Mouse (Mus musculus) kidney, postnatal 0 days (tissue): ENCODE measurements around the gene Tmem258. TPM values are rescaled to one million over a fixed set of nuclear protein-coding genes. Genes with fewer than 3 reads are reported as not detected.
A peak's percentile ranks its signal among the peaks of the same experiment; 100 is the strongest.

Experiments
- ATAC-seq: fragments of 200-750 bp; cut with Nextera tagmentation; replicated peaks from 2 replicates; pipeline ENCODE4 v1.8.0; 2017; ENCODE audit warnings: low read depth, moderate number of reproducible peaks, moderate TSS enrichment, moderate library complexity; ENCODE audit not compliant: low FRiP score
- DNase-seq: peaks from one replicate; pipeline ENCODE4 v3.0.0-alpha.2; 2016; ENCODE audit warnings: low spot score
- H3K27ac ChIP-seq: fragments of 300-500 bp; sonication (generic); 2 replicates; pipeline ENCODE4 v1.5.1; 2014; ENCODE audit warnings: mild to moderate bottlenecking
- H3K27me3 ChIP-seq: fragments of 300-500 bp; sonication (generic); 2 replicates; pipeline ENCODE4 v1.6.1; 2014; ENCODE audit warnings: low read length, mixed read lengths; ENCODE audit not compliant: insufficient read depth
- H3K36me3 ChIP-seq: fragments of 300-500 bp; sonication (generic); 2 replicates; pipeline ENCODE4 v1.6.1; 2014; ENCODE audit warnings: low read length, mixed read lengths; ENCODE audit not compliant: insufficient read depth
- H3K4me1 ChIP-seq: fragments of 300-500 bp; sonication (generic); replicated peaks from 2 replicates; pipeline ENCODE4 v1.6.1; 2014; ENCODE audit warnings: antibody characterized with exemption, low read length, mixed read lengths; ENCODE audit not compliant: insufficient read depth
- H3K4me2 ChIP-seq: fragments of 300-500 bp; sonication (generic); 2 replicates; pipeline ENCODE4 v1.6.1; 2014; ENCODE audit warnings: mild to moderate bottlenecking, low read length, moderate library complexity, mixed read lengths
- H3K4me3 ChIP-seq: fragments of 300-500 bp; sonication (generic); replicated peaks from 2 replicates; pipeline ENCODE4 v1.5.1; 2014; ENCODE audit warnings: low read depth, low read length
- H3K9ac ChIP-seq: fragments of 300-500 bp; sonication (generic); 2 replicates; pipeline ENCODE4 v1.6.1; 2014; ENCODE audit warnings: low read depth, low read length
- H3K9me3 ChIP-seq: fragments of 300-500 bp; sonication (generic); replicated peaks from 2 replicates; pipeline ENCODE4 v1.6.1; 2016; ENCODE audit warnings: low read length, inconsistent platforms, mixed read lengths
- CTCF ChIP-seq: IDR thresholded peaks from 2 replicates; pipeline ENCODE4 v1.5.1; 2016; ENCODE audit warnings: antibody characterized with exemption, low read depth, mild to moderate bottlenecking, moderate library complexity
- WGBS: fragments of 180-500 bp; shearing (Covaris S2); extraction: QIAGEN DNeasy Blood & Tissue Kit; methylation state at CpG from one replicate; pipeline ENCODE4 v1.1.7; 2014; 5-methylcytosine and 5-hydroxymethylcytosine counted together
- polyA plus RNA-seq: library from polyadenylated mRNA; unstranded; fragments of >200 nt; fragmentation: Nextera tagmentation; extraction: Ambion mirVana; gene quantifications from 2 replicates; pipeline ENCODE4 v1.2.1, GENCODE M21; 2015

The Tmem258 gene
- polyA plus RNA-seq, 1 experiment from 2014 or later = 460 TPM

GRCm38 (mm10) chr19:10210885-10211284 is 7.1 kb downstream of the Tmem258 start:
- Histone ChIP-seq H3K4me2 (no peak overlapping the region), H3K9ac (no peak overlapping the region), H3K9me3 (no peaks in the 10 kb centered on the region), H3K27me3 (no peaks in the 10 kb centered on the region), H3K4me1 (no peaks in the 10 kb centered on the region), H3K27ac (no peak overlapping the region), H3K4me3 (no peak overlapping the region), H3K36me3 (peaks cover 23% of the 10 kb centered on the region)
- DNase-seq (no peak), ATAC-seq (no peak)
- TF ChIP-seq CTCF = no peak
- WGBS = 90% methylated on average over 4 of the region's 4 CpGs

GRCm38 (mm10) chr19:10213796-10214471 is 10.1 kb downstream of the Tmem258 start:
- H3K4me3 ChIP-seq = no peak overlapping the region
- H3K27ac ChIP-seq = no peak overlapping the region
- TF ChIP-seq CTCF = no peak
- H3K9ac ChIP-seq = no peak overlapping the region
- 0 out of 2 replicates have a peak, but pooled peaks cover 8% of the 10 kb centered on the region for H3K36me3 ChIP-seq
- DNase-seq (no peak), ATAC-seq (no peak)
- 86% methylated on average over 10 of the region's 10 CpGs for WGBS
- H3K27me3 ChIP-seq = no peaks in the 10 kb centered on the region
- no peaks in the 10 kb centered on the region for H3K9me3 ChIP-seq
- no peaks in the 10 kb centered on the region for H3K4me1 ChIP-seq
- no peak overlapping the region for H3K4me2 ChIP-seq

GRCm38 (mm10) chr19:10216101-10216500 is 12.3 kb downstream of the Tmem258 start:
- Histone ChIP-seq H3K36me3 (0 out of 2 replicates have a peak, but pooled peaks cover 3% of the 10 kb centered on the region), H3K9me3 (no peaks in the 10 kb centered on the region), H3K9ac (no peak overlapping the region), H3K27me3 (no peaks in the 10 kb centered on the region), H3K4me2 (no peak overlapping the region), H3K4me3 (no peak overlapping the region), H3K27ac (no peak overlapping the region), H3K4me1 (no peaks in the 10 kb centered on the region)
- TF ChIP-seq CTCF = no peak
- DNase-seq = no peak
- no peak for ATAC-seq
- 67% methylated on average over 8 of the region's 8 CpGs for WGBS

GRCm38 (mm10) chr19:10219108-10219507 is 15.3 kb downstream of the Tmem258 start:
- 34% methylated on average over 3 of the region's 3 CpGs for WGBS

GRCm38 (mm10) chr19:10219593-10219992 is 15.8 kb downstream of the Tmem258 start:
- no peak for ATAC-seq
- no peak for DNase-seq

More at GRCm38 (mm10) chr19:10219108-10219507, 15.3 kb downstream of the Tmem258 start:
- Histone ChIP-seq H3K4me1 (no peaks in the 10 kb centered on the region), H3K9ac (no peak overlapping the region), H3K36me3 (no peaks in the 10 kb centered on the region), H3K4me2 (no peak overlapping the region), H3K27me3 (no peaks in the 10 kb centered on the region), H3K9me3 (no peaks in the 10 kb centered on the region), H3K27ac (no peak overlapping the region), H3K4me3 (no peak overlapping the region)
- ATAC-seq = peak; percentile 14; the same call in 1 of the 2 replicates
- TF ChIP-seq CTCF = peak; percentile 80
- DNase-seq = peak; percentile 73

GRCm38 (mm10) chr19:10221585-10221984 is 17.8 kb downstream of the Tmem258 start:
- Histone ChIP-seq H3K36me3 (no peaks in the 10 kb centered on the region), H3K9ac (no peak overlapping the region), H3K27me3 (no peaks in the 10 kb centered on the region), H3K4me3 (no peak overlapping the region), H3K27ac (no peak overlapping the region), H3K9me3 (no peaks in the 10 kb centered on the region), H3K4me1 (no peaks in the 10 kb centered on the region; the same call in 1 of the 2 replicates), H3K4me2 (no peak overlapping the region)
- peak; percentile 46 for DNase-seq
- ATAC-seq = no peak
- 25% methylated on average over 4 of the region's 4 CpGs for WGBS
- TF ChIP-seq CTCF = no peak

More at GRCm38 (mm10) chr19:10219593-10219992, 15.8 kb downstream of the Tmem258 start:
- H3K4me2 ChIP-seq = no peak overlapping the region
- no peaks in the 10 kb centered on the region for H3K27me3 ChIP-seq
- 56% methylated on average over 6 of the region's 6 CpGs for WGBS
- no peak for TF ChIP-seq CTCF
- no peaks in the 10 kb centered on the region for H3K9me3 ChIP-seq
- H3K9ac ChIP-seq = no peak overlapping the region
- no peaks in the 10 kb centered on the region for H3K36me3 ChIP-seq
- no peak overlapping the region for H3K4me3 ChIP-seq
- no peaks in the 10 kb centered on the region for H3K4me1 ChIP-seq
- no peak overlapping the region for H3K27ac ChIP-seq
